Mouse (Mus musculus) macrophage (primary cell): ENCODE data around the gene Acp7. TPM values are rescaled to one million over a fixed set of nuclear protein-coding genes. Genes with fewer than 3 reads are reported as not detected.
"Not testable (repeated sequence)": the region's sequence is repeated elsewhere in the genome, so short reads cannot be mapped to it uniquely, and the experiment has no call there.

Source experiments
- H3K27ac ChIP-seq: fragments of 350-480 bp; formaldehyde crosslinking; 2 replicates; pipeline ENCODE4 v1.9.0; 2021
- H3K36me3 ChIP-seq: fragments of 350-480 bp; formaldehyde crosslinking; 2 replicates; pipeline ENCODE4 v1.9.0; 2021; ENCODE audit errors: inconsistent target
- H3K4me3 ChIP-seq: fragments of 350-480 bp; formaldehyde crosslinking; 2 replicates; pipeline ENCODE4 v1.9.0; 2021; ENCODE audit errors: inconsistent target
- H3K79me2 ChIP-seq: fragments of 350-480 bp; formaldehyde crosslinking; 2 replicates; pipeline ENCODE4 v1.9.0; 2021; ENCODE audit errors: inconsistent target
- WGBS: methylation state at CpG from one replicate; pipeline ENCODE4 v1.1.7; 2026; ENCODE audit warnings: inconsistent platforms; ENCODE audit not compliant: missing documents; 5-methylcytosine and 5-hydroxymethylcytosine counted together
- polyA plus RNA-seq: library from polyadenylated mRNA; stranded (reverse); fragments of 250-400 nt; gene quantifications from 3 replicates; pipeline ENCODE4 v1.2.4, GENCODE M21; 2018; ENCODE audit warnings: inconsistent platforms

Acp7 gene
- polyA plus RNA-seq, 1 experiment from 2014 or later, result not detected

GRCm38 (mm10) chr7:28637511-28637910 is 6.4 kb upstream of the Acp7 start:
- 27% methylated on average over 8 of the region's 8 CpGs for WGBS
- no peak overlapping the region for H3K4me3 ChIP-seq
- no peaks in the 10 kb centered on the region for H3K79me2 ChIP-seq
- no peaks in the 10 kb centered on the region for H3K36me3 ChIP-seq
- H3K27ac ChIP-seq, result no peak overlapping the region

- 13% methylated on average over 4 of the region's 4 CpGs for WGBS
- Histone ChIP-seq H3K79me2 (no peaks in the 10 kb centered on the region), H3K27ac (no peak overlapping the region), H3K4me3 (no peak overlapping the region), H3K36me3 (no peaks in the 10 kb centered on the region)
Observed at GRCm38 (mm10) chr7:28634128-28634527, 3.0 kb upstream of the Acp7 start.

GRCm38 (mm10) chr7:28624791-28625190 is 6.3 kb downstream of the Acp7 start:
- WGBS, result 71% methylated on average over 5 of the region's 5 CpGs
- Histone ChIP-seq H3K4me3 (no peak overlapping the region), H3K36me3 (no peaks in the 10 kb centered on the region), H3K27ac (no peak overlapping the region), H3K79me2 (no peaks in the 10 kb centered on the region)

GRCm38 (mm10) chr7:28619098-28619715 is 11.9 kb downstream of the Acp7 start:
- Histone ChIP-seq H3K27ac (no peak overlapping the region), H3K4me3 (no peak overlapping the region), H3K79me2 (no peaks in the 10 kb centered on the region), H3K36me3 (no peaks in the 10 kb centered on the region)
- 80% methylated on average over 9 of the region's 9 CpGs for WGBS

GRCm38 (mm10) chr7:28605951-28606350 is 25.2 kb downstream of the Acp7 start:
- H3K27ac ChIP-seq, result no peak overlapping the region
- no peaks in the 10 kb centered on the region for H3K36me3 ChIP-seq
- WGBS, result 91% methylated on average over 8 of the region's 8 CpGs
- no peak overlapping the region for H3K4me3 ChIP-seq
- H3K79me2 ChIP-seq, result no peaks in the 10 kb centered on the region

- H3K4me3 ChIP-seq, H3K36me3 ChIP-seq, H3K79me2 ChIP-seq, H3K27ac ChIP-seq: not testable (repeated sequence)
- WGBS, result 75% methylated on average over 2 of the region's 2 CpGs
Observed at GRCm38 (mm10) chr7:28603788-28604187, 27.3 kb downstream of the Acp7 start.

GRCm38 (mm10) chr7:28603136-28603535 is 28.0 kb downstream of the Acp7 start:
- WGBS, result 80% methylated on average over 5 of the region's 5 CpGs
- Histone ChIP-seq H3K27ac (no peak overlapping the region), H3K4me3 (no peak overlapping the region), H3K79me2 (no peaks in the 10 kb centered on the region), H3K36me3 (no peaks in the 10 kb centered on the region)

- peaks cover 11% of the 10 kb centered on the region for H3K79me2 ChIP-seq
- H3K27ac ChIP-seq, result no peak overlapping the region
- H3K4me3 ChIP-seq, result no peak overlapping the region
- H3K36me3 ChIP-seq, result no peaks in the 10 kb centered on the region
- WGBS, result 33% methylated on average over 7 of the region's 7 CpGs
Observed at GRCm38 (mm10) chr7:28601668-28602067, 29.5 kb downstream of the Acp7 start.

GRCm38 (mm10) chr7:28601029-28601428 is 30.1 kb downstream of the Acp7 start:
- WGBS, result 4% methylated on average over 11 of the region's 11 CpGs

GRCm38 (mm10) chr7:28598951-28599350 is 32.2 kb downstream of the Acp7 start:
- no peaks in the 10 kb centered on the region for H3K36me3 ChIP-seq
- 70% methylated on average over 2 of the region's 2 CpGs for WGBS
- H3K4me3 ChIP-seq, result no peak overlapping the region
- no peak overlapping the region for H3K27ac ChIP-seq
- peaks cover 38% of the 10 kb centered on the region for H3K79me2 ChIP-seq

More at GRCm38 (mm10) chr7:28601029-28601428, 30.1 kb downstream of the Acp7 start:
- Histone ChIP-seq H3K4me3 (no peak overlapping the region), H3K27ac (no peak overlapping the region), H3K79me2 (peaks cover 18% of the 10 kb centered on the region), H3K36me3 (no peaks in the 10 kb centered on the region)

- Histone ChIP-seq H3K79me2 (peaks cover 50% of the 10 kb centered on the region), H3K4me3 (peak within 1 kb of the TSS; percentile 69), H3K36me3 (no peaks in the 10 kb centered on the region), H3K27ac (peak within 1 kb of the TSS; percentile 50)
- WGBS, result under 1% methylated on average over 57 of the region's 66 CpGs
Observed at GRCm38 (mm10) chr7:28597642-28598446, 33.3 kb downstream of the Acp7 start, which contains the start of the genes Samd4b and Pak4. Samd4b (minus strand) TSS chr7:28598144. Pak4 (minus strand) TSS chr7:28598185.

GRCm38 (mm10) chr7:28597277-28597570 is 33.9 kb downstream of the Acp7 start:
- H3K27ac ChIP-seq, result peak overlapping the region; percentile 50
- H3K4me3 ChIP-seq, result peak overlapping the region; percentile 69
- peaks cover 56% of the 10 kb centered on the region for H3K79me2 ChIP-seq
- H3K36me3 ChIP-seq, result no peaks in the 10 kb centered on the region
- 47% methylated on average over 9 of the region's 9 CpGs for WGBS

GRCm38 (mm10) chr7:28596436-28597276 is 34.5 kb downstream of the Acp7 start:
- Histone ChIP-seq H3K27ac (no peak overlapping the region), H3K4me3 (peak overlapping the region; percentile 69), H3K79me2 (peaks cover 61% of the 10 kb centered on the region), H3K36me3 (no peaks in the 10 kb centered on the region)
- 79% methylated on average over 20 of the region's 20 CpGs for WGBS

- H3K4me3 ChIP-seq, result no peak overlapping the region
Observed at GRCm38 (mm10) chr7:28595751-28596435, 35.2 kb downstream of the Acp7 start.

More at GRCm38 (mm10) chr7:28595751-28596435, 35.2 kb downstream of the Acp7 start:
- H3K27ac ChIP-seq, result no peak overlapping the region
- H3K79me2 ChIP-seq, result peaks cover 69% of the 10 kb centered on the region
- H3K36me3 ChIP-seq, result no peaks in the 10 kb centered on the region
- WGBS, result 87% methylated on average over 8 of the region's 8 CpGs
